Mouse (Mus musculus) ES-E14 (cell line): Measurements from ENCODE around the gene Aim2.
"Not testable (repeated sequence)": the region's sequence is repeated elsewhere in the genome, so short reads cannot be mapped to it uniquely, and the experiment has no call there.

Source experiments
- HCFC1 ChIP-seq: IDR thresholded peaks from 2 replicates; pipeline ENCODE4 v1.6.1; 2012; ENCODE audit warnings: low read length, inconsistent platforms, borderline replicate concordance; ENCODE audit not compliant: insufficient read depth
- MAFK ChIP-seq: IDR thresholded peaks from 2 replicates; pipeline ENCODE4 v1.6.1; 2014; ENCODE audit warnings: mild to moderate bottlenecking, low read depth, low read length, inconsistent platforms; ENCODE audit not compliant: insufficient read depth

DNA sequence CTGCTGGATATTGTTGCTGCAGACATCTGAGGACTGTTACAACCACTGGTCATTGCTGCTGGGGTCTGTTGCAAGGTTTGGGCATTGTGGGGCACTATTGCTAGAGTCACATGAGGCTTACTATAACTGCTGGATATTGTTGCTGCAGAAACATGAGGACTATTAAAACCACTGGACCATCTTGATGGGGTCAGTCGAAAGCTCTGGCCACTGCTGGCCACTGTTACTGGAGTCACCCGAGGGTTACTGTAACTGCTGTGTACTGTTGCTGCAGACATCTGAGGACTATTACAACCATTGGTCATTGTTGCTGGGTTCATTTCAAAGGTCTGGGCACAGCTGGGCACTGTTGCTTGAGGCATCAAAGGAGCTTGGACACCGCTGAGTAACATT lies 130.5 kb downstream of the Aim2 start:
- not testable (repeated sequence) for TF ChIP-seq HCFC1, MAFK
